Mouse (Mus musculus): ENCODE results near the gene Tapbpl. TPM values are rescaled to one million over a fixed set of nuclear protein-coding genes. Genes with fewer than 3 reads are reported as not detected.
"Not testable (repeated sequence)": the region's sequence is repeated elsewhere in the genome, so short reads cannot be mapped to it uniquely, and the experiment has no call there.

Tapbpl gene
- 1 to 10 TPM; 2.4 to 2.6 TPM for total RNA-seq (2021)
- long read RNA-seq, experiment 1, partial matches to known transcripts, result 0 of 3 reads
- long read RNA-seq, experiment 1, other reads (novel, unspliced or antisense), result 2 of 3 reads
- long read RNA-seq, experiment 2, partial matches to known transcripts, result 0 of 5 reads
- long read RNA-seq, experiment 2, other reads (novel, unspliced or antisense), result 2 of 5 reads

DNA sequence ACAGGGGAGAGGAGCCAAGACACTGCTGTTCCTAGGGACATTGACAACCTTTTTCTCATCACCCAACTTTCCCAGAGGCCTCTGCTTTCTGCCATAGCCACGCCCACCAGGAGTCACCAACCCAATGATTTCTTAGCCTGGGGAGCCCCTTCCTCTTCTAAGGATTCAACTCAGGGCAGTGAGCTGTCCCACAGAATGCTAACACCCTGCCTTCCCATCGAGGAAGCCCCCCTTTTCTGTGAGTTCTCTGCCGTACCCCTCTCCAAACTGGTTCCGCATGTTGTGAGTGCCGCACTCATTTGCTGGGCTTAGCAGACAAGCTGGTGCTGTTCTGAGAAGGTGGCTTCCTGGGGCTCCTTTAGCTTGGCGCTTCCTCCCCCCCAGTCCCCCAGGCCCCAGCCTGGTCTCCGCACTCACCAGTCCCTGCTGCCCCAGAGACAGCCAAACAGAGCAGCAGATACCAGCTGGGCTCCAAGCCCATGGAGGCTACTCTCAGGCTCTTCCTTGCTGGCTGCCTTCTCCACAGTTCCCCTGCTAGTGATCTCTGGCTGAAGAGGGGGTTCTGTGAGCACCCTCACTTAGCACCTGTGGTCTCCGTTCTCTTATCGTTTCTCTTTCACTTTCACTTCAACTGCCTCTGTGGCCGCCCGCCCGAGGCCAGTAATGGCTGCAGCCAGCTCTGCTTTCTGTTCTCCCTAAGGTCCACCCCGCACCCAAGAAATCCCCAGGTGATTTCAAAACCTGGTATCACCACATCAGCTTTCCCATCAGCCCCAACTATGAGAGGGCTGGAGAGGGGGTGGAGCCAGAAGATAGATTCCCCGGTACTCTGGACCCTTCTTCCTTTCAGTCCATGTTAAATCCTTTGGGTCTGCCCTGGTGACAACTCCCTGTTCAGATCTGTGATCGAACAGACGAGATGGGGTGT lies at the start of gene Tapbpl:
TSS of gene Tapbpl (minus strand) at position 744 of the 928 bp plus-strand sequence.
- peak; percentile 70 for DNase-seq
- intact Hi-C loops (cut with DNase I), result loop anchor here (5.0 kb wide), 1 partner anchor 84 kb away; the partner anchor contains the start of gene Iffo1

GRCm38 (mm10) chr6:125279729-125280128 lies 48.1 kb upstream of the Tapbpl start:
- no peak overlapping the region for H3K4me3 ChIP-seq
- TF ChIP-seq CTCF (IDR thresholded peaks at IDR 0.05), result no peak
- no peak overlapping the region for H3K27ac ChIP-seq
- DNase-seq, result no peak
- intact Hi-C loops (cut with DNase I), result loop anchor here (10.0 kb wide), 1 partner anchor 145 kb away; the partner anchor contains the start of gene Nop2

More for the DNA sequence above, at the start of gene Tapbpl:
- peak within 1 kb of the TSS; percentile 93 for H3K27ac ChIP-seq
- peak within 1 kb of the TSS; percentile 89 for H3K4me3 ChIP-seq
- TF ChIP-seq CTCF (IDR thresholded peaks at IDR 0.05), result no peak

- TF ChIP-seq CTCF (IDR thresholded peaks at IDR 0.05), result peak; percentile 50
- Histone ChIP-seq H3K4me3 (no peak overlapping the region), H3K27ac (no peak overlapping the region)
- peak; percentile 43 for DNase-seq
- intact Hi-C loops (cut with DNase I), result loop anchor here (2.0 to 10.0 kb wide), 3 partner anchors 90 to 228 kb away; partner anchors contain the start of genes Acrbp and Nop2
Measured at GRCm38 (mm10) chr6:125274841-125275563, 43.3 kb upstream of the Tapbpl start.

GRCm38 (mm10) chr6:125272228-125272785 lies 40.6 kb upstream of the Tapbpl start:
- Histone ChIP-seq H3K27ac (peak overlapping the region; percentile 63; the same call in 1 of the 2 replicates), H3K4me3 (no peak overlapping the region)
- no peak for TF ChIP-seq CTCF (IDR thresholded peaks at IDR 0.05)
- intact Hi-C loops (cut with DNase I), result loop anchor here (5.0 to 10.0 kb wide), 2 partner anchors 138 to 225 kb away; partner anchors contain the start of genes Acrbp and Nop2
- no peak for DNase-seq

DNA sequence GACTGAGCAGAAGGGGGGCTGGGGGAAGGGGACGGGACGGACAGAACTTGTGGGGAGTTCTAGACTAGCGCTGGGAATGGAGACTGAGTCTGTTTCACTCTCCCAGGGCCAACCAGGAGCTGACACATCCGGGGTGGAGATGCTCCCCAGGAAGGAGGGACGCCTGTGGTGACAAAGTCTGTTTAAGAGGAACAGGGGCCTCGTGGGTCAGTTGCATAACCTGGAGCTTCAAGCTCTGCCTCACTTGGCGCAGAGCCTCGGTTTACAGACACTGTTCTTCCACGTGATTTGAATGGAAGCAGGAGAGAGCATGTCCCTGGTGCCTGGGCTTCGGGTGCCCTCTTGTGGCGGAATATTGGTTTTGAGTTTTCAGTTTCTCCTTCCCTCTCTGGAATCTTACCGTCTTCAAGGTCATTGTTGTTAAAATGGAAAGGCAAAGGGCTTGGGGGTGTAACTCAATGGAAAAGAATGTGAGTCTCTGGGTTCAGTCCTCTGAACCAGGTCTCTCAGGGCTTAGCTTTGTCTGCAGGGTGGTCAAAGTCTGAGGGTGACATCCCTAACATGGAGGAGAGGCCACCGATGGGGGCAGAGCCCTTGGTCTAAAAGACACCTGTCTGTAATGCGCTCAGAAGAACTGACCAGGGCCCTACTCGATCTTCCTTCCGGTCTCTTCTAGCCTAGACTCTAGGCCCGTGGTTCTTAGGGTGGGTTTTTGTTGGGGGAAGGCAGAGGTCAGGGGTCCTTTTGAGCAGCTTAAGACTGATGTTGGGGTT lies 40.0 kb upstream of the Tapbpl start:
- TF ChIP-seq CTCF (IDR thresholded peaks at IDR 0.05), result peak; percentile 91
- Histone ChIP-seq H3K27ac (peak overlapping the region; percentile 79), H3K4me3 (peak overlapping the region; percentile 63)
- intact Hi-C loops (cut with DNase I), result loop anchor here (1.0 to 10.0 kb wide), 3 partner anchors 52 to 224 kb away; partner anchors contain the start of genes Acrbp and Nop2
- peak; percentile 96 for DNase-seq

DNA sequence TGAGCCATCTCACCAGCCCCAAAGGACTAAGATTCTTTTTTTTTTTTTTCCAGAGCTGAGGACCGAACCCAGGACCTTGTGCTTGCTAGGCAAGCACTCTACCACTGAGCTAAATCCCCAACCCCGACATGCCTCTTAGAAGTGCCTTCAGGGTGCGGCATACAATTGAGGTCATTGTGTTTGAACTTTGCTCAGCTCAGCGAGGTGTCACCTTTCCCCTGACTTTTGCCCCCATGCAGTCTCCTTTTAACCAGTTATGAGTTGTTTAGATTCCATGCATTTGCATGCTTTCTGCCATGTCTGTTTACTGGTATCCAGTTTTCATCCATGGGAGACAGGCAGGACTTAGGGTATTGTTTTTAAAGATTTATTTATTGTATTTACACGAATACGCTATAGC lies 37.1 kb upstream of the Tapbpl start:
- DNase-seq, result no peak
- TF ChIP-seq CTCF (IDR thresholded peaks at IDR 0.05), result no peak
- H3K4me3 ChIP-seq, result no peak overlapping the region
- no peak overlapping the region for H3K27ac ChIP-seq
- intact Hi-C loops (cut with DNase I), result no loop called here

GRCm38 (mm10) chr6:125267469-125267868 lies 35.8 kb upstream of the Tapbpl start:
- no peak overlapping the region for H3K27ac ChIP-seq
- H3K4me3 ChIP-seq, result no peak overlapping the region
- no peak for TF ChIP-seq CTCF (IDR thresholded peaks at IDR 0.05)
- intact Hi-C loops (cut with DNase I), result no loop called here
- DNase-seq, result no peak

GRCm38 (mm10) chr6:125266600-125266999 lies 34.9 kb upstream of the Tapbpl start:
- H3K4me3 ChIP-seq; intact Hi-C loops (cut with DNase I); DNase-seq: not testable (repeated sequence)

GRCm38 (mm10) chr6:125266091-125266490 lies 34.4 kb upstream of the Tapbpl start:
- intact Hi-C loops (cut with DNase I), result no loop called here
- Histone ChIP-seq H3K4me3 (no peak overlapping the region), H3K27ac (no peak overlapping the region)
- no peak for DNase-seq
- TF ChIP-seq CTCF (IDR thresholded peaks at IDR 0.05), result no peak

More at GRCm38 (mm10) chr6:125266600-125266999, 34.9 kb upstream of the Tapbpl start:
- peak; percentile 1; the same call in 1 of the 2 replicates for TF ChIP-seq CTCF (IDR thresholded peaks at IDR 0.05)
- H3K27ac ChIP-seq, result not testable (repeated sequence)

DNA sequence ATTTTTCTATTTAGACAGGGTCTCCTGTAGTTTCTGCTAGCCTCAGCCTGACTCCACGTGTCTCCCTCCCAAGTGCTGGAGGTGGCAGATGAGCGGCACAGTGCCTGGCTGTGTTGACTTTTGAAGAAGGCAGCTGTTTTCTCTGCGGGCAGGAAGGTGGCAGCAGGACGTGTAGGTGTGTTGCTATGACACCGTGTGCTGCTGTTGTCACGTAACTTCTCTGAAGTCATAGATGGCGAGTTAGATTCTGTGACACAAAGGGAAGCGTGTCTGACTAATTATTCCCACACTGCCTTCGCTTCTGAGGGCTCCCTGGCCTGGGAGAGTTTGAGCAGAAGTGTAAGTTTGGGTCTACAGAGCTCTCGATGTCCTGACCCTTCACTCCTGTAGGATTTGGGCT lies 33.6 kb upstream of the Tapbpl start:
- no peak overlapping the region for H3K27ac ChIP-seq
- no peak for DNase-seq
- no peak overlapping the region for H3K4me3 ChIP-seq
- intact Hi-C loops (cut with DNase I), result no loop called here
- no peak for TF ChIP-seq CTCF (IDR thresholded peaks at IDR 0.05)

DNA sequence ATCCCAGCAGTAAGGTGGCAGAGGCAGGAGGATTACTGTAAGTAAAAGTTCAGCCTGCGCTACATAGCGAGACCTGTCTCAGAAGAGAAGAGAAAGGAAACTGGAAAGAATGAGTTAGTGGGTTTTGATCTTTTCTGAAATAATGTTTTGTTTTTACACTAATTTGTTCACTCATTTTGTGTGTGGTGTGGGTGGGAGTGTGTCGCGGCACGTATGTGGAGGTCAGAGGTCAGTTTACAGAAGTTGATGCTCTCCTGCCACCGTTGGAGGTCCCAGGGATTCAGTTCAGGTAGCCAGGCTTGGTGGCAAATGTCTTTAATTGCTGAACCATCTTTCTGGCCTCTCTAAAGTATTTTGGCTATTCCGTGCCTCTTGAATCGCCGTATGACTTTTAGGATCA lies 32.6 kb upstream of the Tapbpl start:
- intact Hi-C loops (cut with DNase I), result no loop called here

More for the DNA sequence above, 32.6 kb upstream of the Tapbpl start:
- H3K4me3 ChIP-seq, result no peak overlapping the region
- TF ChIP-seq CTCF (IDR thresholded peaks at IDR 0.05), result no peak
- no peak for DNase-seq
- no peak overlapping the region for H3K27ac ChIP-seq
